Mouse (Mus musculus) gastrocnemius, adult 8-10 months (tissue): ENCODE data around the gene Dgki. TPM values are rescaled to one million over a fixed set of nuclear protein-coding genes. Genes with fewer than 3 reads are reported as not detected.

ENCODE experiments used
- DNase-seq, 2 experiments: peaks; one replicate each; pipeline ENCODE4 v3.0.0; 2022; ENCODE audit warnings: low spot score in 2 of 2
- total RNA-seq, 4 experiments: library from RNA; stranded (reverse); gene quantifications; 2 replicates each; pipeline ENCODE4 v1.2.4; 2022

Dgki gene
- total RNA-seq, 4 experiments from 2014 or later: 0.11 to 0.17 (median 0.16) TPM; not detected in 1

- no peak for DNase-seq
These were observed 370.2 kb downstream of the Dgki start for GRCm38 (mm10) chr6:36929781-36930180.

- no peak for DNase-seq
These were observed 373.5 kb downstream of the Dgki start for GRCm38 (mm10) chr6:36926455-36926854.

GRCm38 (mm10) chr6:36922006-36922405 lies 378.0 kb downstream of the Dgki start:
- DNase-seq: no peak

GRCm38 (mm10) chr6:36911586-36911985 lies 388.4 kb downstream of the Dgki start:
- no peak for DNase-seq

- no peak for DNase-seq
These were observed 392.8 kb downstream of the Dgki start for GRCm38 (mm10) chr6:36907191-36907590.

- DNase-seq: no peak
These were observed 394.0 kb downstream of the Dgki start for GRCm38 (mm10) chr6:36905965-36906364.

GRCm38 (mm10) chr6:36904911-36905310 lies 395.1 kb downstream of the Dgki start:
- no peak for DNase-seq

GRCm38 (mm10) chr6:36903821-36904220 lies 396.2 kb downstream of the Dgki start:
- no peak for DNase-seq

- no peak for DNase-seq
These were observed 396.7 kb downstream of the Dgki start for GRCm38 (mm10) chr6:36903159-36903794.

- DNase-seq: no peak
These were observed 400.1 kb downstream of the Dgki start for GRCm38 (mm10) chr6:36899872-36900271.

GRCm38 (mm10) chr6:36898412-36898811 lies 401.6 kb downstream of the Dgki start:
- no peak for DNase-seq

GRCm38 (mm10) chr6:36897616-36898149 lies 402.3 kb downstream of the Dgki start:
- no peak for DNase-seq

- no peak for DNase-seq
These were observed 403.3 kb downstream of the Dgki start for GRCm38 (mm10) chr6:36896656-36897055.

GRCm38 (mm10) chr6:36891820-36892219 lies 408.2 kb downstream of the Dgki start:
- no peak for DNase-seq

- DNase-seq: no peak
These were observed 409.2 kb downstream of the Dgki start for GRCm38 (mm10) chr6:36890776-36891175.

- peak; percentile 49 to 61 for DNase-seq
These were observed 409.7 kb downstream of the Dgki start for GRCm38 (mm10) chr6:36890296-36890695.

GRCm38 (mm10) chr6:36881309-36881708 lies 418.7 kb downstream of the Dgki start:
- no peak for DNase-seq

GRCm38 (mm10) chr6:36880643-36881263 lies 419.2 kb downstream of the Dgki start:
- DNase-seq: peak in 1 of 2 experiments; percentile 7

GRCm38 (mm10) chr6:36877399-36877798 lies 422.6 kb downstream of the Dgki start:
- DNase-seq: no peak

- DNase-seq: no peak
These were observed 423.6 kb downstream of the Dgki start for GRCm38 (mm10) chr6:36876426-36876825.

GRCm38 (mm10) chr6:36875926-36876325 lies 424.1 kb downstream of the Dgki start:
- no peak for DNase-seq

- no peak for DNase-seq
These were observed 427.1 kb downstream of the Dgki start for GRCm38 (mm10) chr6:36872876-36873275.

- DNase-seq: no peak
These were observed 431.8 kb downstream of the Dgki start for GRCm38 (mm10) chr6:36868217-36868616.
